Mouse (Mus musculus) bone marrow, adult 2 months (tissue): Measurements from ENCODE around the gene Wnt3. TPM values are rescaled to one million over a fixed set of nuclear protein-coding genes. Genes with fewer than 3 reads are reported as not detected.

Experiments
- H3K27ac ChIP-seq: fragments of 200-500 bp; 2 replicates; pipeline ENCODE4 v1.5.1; 2012; ENCODE audit warnings: low read depth, mild to moderate bottlenecking, control low read depth, inconsistent platforms, low read length; ENCODE audit not compliant: control insufficient read depth, poor library complexity, insufficient read depth
- H3K4me1 ChIP-seq: fragments of 200-500 bp; 2 replicates; pipeline ENCODE4 v1.6.1; 2011; ENCODE audit warnings: low read length; ENCODE audit not compliant: control insufficient read depth, insufficient read depth
- H3K4me3 ChIP-seq: fragments of 200-500 bp; replicated peaks from 2 replicates; pipeline ENCODE3; 2011; ENCODE audit warnings: mild to moderate bottlenecking, low read depth, low read length, control low read depth; ENCODE audit not compliant: control insufficient read depth
- CTCF ChIP-seq: fragments of 200-500 bp; IDR thresholded peaks from 2 replicates; pipeline ENCODE4 v1.5.1; 2011; ENCODE audit warnings: low read length, control low read depth; ENCODE audit not compliant: control insufficient read depth, insufficient read depth
- POLR2A ChIP-seq: fragments of 200-500 bp; IDR thresholded peaks from 2 replicates; pipeline ENCODE4 v1.6.1; 2011; ENCODE audit warnings: low read depth, mild to moderate bottlenecking, control low read depth, low read length, borderline replicate concordance; ENCODE audit not compliant: control insufficient read depth
- WGBS: fragments of 180-500 bp; shearing (Covaris S2); methylation state at CpG from one replicate; pipeline ENCODE4 v1.1.7; 2018; 5-methylcytosine and 5-hydroxymethylcytosine counted together
- polyA plus RNA-seq: library from polyadenylated mRNA; stranded (reverse); fragments of >200 nt; gene quantifications from 2 replicates; pipeline ENCODE4 v1.2.4, GENCODE M21; 2011; ENCODE audit warnings: low replicate concordance; ENCODE audit not compliant: missing spikeins, insufficient read depth, insufficient read length

The Wnt3 gene
- polyA plus RNA-seq, 1 experiment, result not detected

GRCm38 (mm10) chr11:103862951-103863350 is 89.0 kb downstream of the Wnt3 start:
- no peak overlapping the region for H3K4me3 ChIP-seq
- H3K27ac ChIP-seq, result no peak overlapping the region
- no peaks in the 10 kb centered on the region for H3K4me1 ChIP-seq
- 87% methylated on average over 8 of the region's 8 CpGs for WGBS
- no peak for TF ChIP-seq CTCF
- no peak for TF ChIP-seq POLR2A

DNA sequence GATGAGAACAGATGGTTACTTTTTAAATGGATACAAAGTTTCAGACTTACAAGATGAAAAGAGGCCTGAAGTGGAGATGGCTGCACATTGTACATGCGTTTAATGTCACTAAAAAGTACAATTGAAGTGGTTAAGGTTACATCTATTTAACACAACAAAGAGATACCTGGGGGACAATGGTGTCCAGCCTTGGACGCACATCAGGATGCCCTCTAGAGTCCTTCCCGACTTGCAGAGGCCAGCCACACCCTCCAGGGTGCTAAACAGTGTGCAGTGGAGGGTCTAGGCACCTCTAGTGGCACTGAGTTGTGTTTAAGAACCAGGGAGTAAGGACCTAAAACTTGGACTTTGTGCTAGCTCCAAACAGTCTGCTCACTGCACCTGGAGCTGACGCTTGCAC is 90.5 kb downstream of the Wnt3 start:
- no peak overlapping the region for H3K27ac ChIP-seq
- TF ChIP-seq POLR2A (no peak), CTCF (no peak)
- whole genome bisulfite sequencing, result 84% methylated on average over 4 of the region's 4 CpGs
- H3K4me3 ChIP-seq, result no peak overlapping the region
- H3K4me1 ChIP-seq, result no peaks in the 10 kb centered on the region

DNA sequence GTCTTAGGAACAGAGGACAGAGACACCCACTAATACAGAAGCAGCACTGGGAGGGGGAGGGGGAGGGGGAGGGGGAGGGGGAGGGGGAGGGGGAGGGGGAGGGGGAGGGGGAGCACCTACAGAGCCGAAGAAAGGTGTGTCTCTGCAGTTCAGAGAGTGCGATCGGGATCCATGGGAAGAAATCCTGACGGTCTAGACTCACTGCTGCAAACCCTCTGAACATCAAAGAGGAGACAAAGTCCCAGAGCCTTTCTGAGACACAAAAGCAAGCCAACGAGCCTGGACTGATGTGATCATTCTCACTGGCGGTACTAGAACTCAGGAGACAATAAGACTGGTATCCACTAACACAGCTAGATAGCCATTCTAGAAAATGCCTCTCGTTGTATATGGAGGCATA is 91.4 kb downstream of the Wnt3 start:
- no peak overlapping the region for H3K4me3 ChIP-seq
- H3K4me1 ChIP-seq, result no peaks in the 10 kb centered on the region
- 85% methylated on average over 7 of the region's 7 CpGs for WGBS
- TF ChIP-seq POLR2A (no peak), CTCF (no peak)
- no peak overlapping the region for H3K27ac ChIP-seq

Other genes with a start within 250 kb of the Wnt3 start
- not detected in 2 replicates for gene Gm884, start 153.0 kb upstream of the Wnt3 start, polyA plus RNA-seq
- not detected in 2 replicates for gene Lyzl6, start 135.3 kb upstream of the Wnt3 start, polyA plus RNA-seq
- gene Rprml, start 124.6 kb upstream of the Wnt3 start, polyA plus RNA-seq, result not detected in 2 replicates
- gene Gosr2, start 76.3 kb upstream of the Wnt3 start, polyA plus RNA-seq, result 17.2 and 21.0 TPM in 2 replicates
- gene Wnt9b, start 24.3 kb upstream of the Wnt3 start, polyA plus RNA-seq, result not detected in 2 replicates
- 10.3 and 13.2 TPM in 2 replicates for gene Nsf, start 179.9 kb downstream of the Wnt3 start, polyA plus RNA-seq
- 16.4 and 17.7 TPM in 2 replicates for gene Arf2, start 192.6 kb downstream of the Wnt3 start, polyA plus RNA-seq